Mouse (Mus musculus) kidney, embryonic 16.5 days (tissue): ENCODE data around the gene Sdha. TPM values are rescaled to one million over a fixed set of nuclear protein-coding genes. Genes with fewer than 3 reads are reported as not detected.

Source experiments
- ATAC-seq: fragments of 200-750 bp; cut with Nextera tagmentation; 2 replicates; pipeline ENCODE4 v1.8.0; 2017; ENCODE audit warnings: moderate TSS enrichment; ENCODE audit not compliant: low FRiP score, low TSS enrichment
- H3K27ac ChIP-seq: fragments of 300-500 bp; sonication (generic); 2 replicates; pipeline ENCODE4 v1.5.1; 2014; ENCODE audit warnings: low read length
- H3K27me3 ChIP-seq: fragments of 300-500 bp; sonication (generic); 2 replicates; pipeline ENCODE4 v1.6.1; 2014; ENCODE audit warnings: low read length, control low read depth, mixed read lengths; ENCODE audit not compliant: insufficient read depth
- H3K36me3 ChIP-seq: fragments of 300-500 bp; sonication (generic); 2 replicates; pipeline ENCODE4 v1.6.1; 2014; ENCODE audit warnings: low read length, control low read depth, mixed read lengths; ENCODE audit not compliant: insufficient read depth
- H3K4me1 ChIP-seq: fragments of 300-500 bp; sonication (generic); 2 replicates; pipeline ENCODE4 v1.6.1; 2014; ENCODE audit warnings: low read length, control low read depth, mixed read lengths; ENCODE audit not compliant: insufficient read depth
- H3K4me2 ChIP-seq: fragments of 300-500 bp; sonication (generic); replicated peaks from 2 replicates; pipeline ENCODE4 v1.6.1; 2014; ENCODE audit warnings: low read depth, low read length
- H3K4me3 ChIP-seq: fragments of 300-500 bp; sonication (generic); 2 replicates; pipeline ENCODE4 v1.5.1; 2014; ENCODE audit warnings: mild to moderate bottlenecking, low read length
- H3K9ac ChIP-seq: fragments of 300-500 bp; sonication (generic); replicated peaks from 2 replicates; pipeline ENCODE4 v1.6.1; 2014; ENCODE audit warnings: low read length
- H3K9me3 ChIP-seq: fragments of 300-500 bp; sonication (generic); 2 replicates; pipeline ENCODE4 v1.6.1; 2016; ENCODE audit warnings: low read length, control low read depth
- WGBS: fragments of 180-500 bp; shearing (Covaris S2); extraction: QIAGEN DNeasy Blood & Tissue Kit; methylation state at CpG from one replicate; pipeline ENCODE4 v1.1.7; 2014; 5-methylcytosine and 5-hydroxymethylcytosine counted together
- polyA plus RNA-seq: library from polyadenylated mRNA; unstranded; fragments of >200 nt; fragmentation: Nextera tagmentation; extraction: Ambion mirVana; gene quantifications from 2 replicates; pipeline ENCODE4 v1.2.1, GENCODE M21; 2015

The Sdha gene
- polyA plus RNA-seq, 1 experiment from 2014 or later, result 417 TPM

GRCm38 (mm10) chr13:74275726-74276125 lies 74.4 kb downstream of the Sdha start:
- H3K9me3 ChIP-seq, result no peaks in the 10 kb centered on the region
- no peak for ATAC-seq

More at GRCm38 (mm10) chr13:74275726-74276125, 74.4 kb downstream of the Sdha start:
- Histone ChIP-seq H3K9ac (no peak overlapping the region), H3K27ac (no peak overlapping the region), H3K4me2 (no peak overlapping the region), H3K36me3 (no peaks in the 10 kb centered on the region), H3K27me3 (no peaks in the 10 kb centered on the region), H3K4me3 (no peak overlapping the region), H3K4me1 (no peaks in the 10 kb centered on the region)
- WGBS, result 74% methylated on average over 4 of the region's 4 CpGs

Other genes with a start within 250 kb of the Sdha start
- gene Slc9a3, start 228.8 kb downstream of the Sdha start, polyA plus RNA-seq, result 3.7 and 4.2 TPM in 2 replicates
- gene Exoc3, start 141.5 kb downstream of the Sdha start, polyA plus RNA-seq, result 68.1 and 70.0 TPM in 2 replicates
- gene Ahrr, start 57.9 kb downstream of the Sdha start, polyA plus RNA-seq, result 0.46 and 0.55 TPM in 2 replicates
- gene Pdcd6, start 32.7 kb downstream of the Sdha start, polyA plus RNA-seq, result 166 and 172 TPM in 2 replicates
- 45.2 and 58.1 TPM in 2 replicates for gene Ccdc127, start within 50 bp of the Sdha start, polyA plus RNA-seq
- gene Lrrc14b, start 13.7 kb upstream of the Sdha start, polyA plus RNA-seq, result not detected in 2 replicates
- 7.1 and 8.6 TPM in 2 replicates for gene Zfp72, start 40.6 kb upstream of the Sdha start, polyA plus RNA-seq
- gene Ftl1-ps1, start 49.4 kb upstream of the Sdha start, polyA plus RNA-seq, result 93.4 and 207 TPM in 2 replicates
- 25.7 and 27.4 TPM in 2 replicates for gene Zfp825, start 143.7 kb upstream of the Sdha start, polyA plus RNA-seq